Mouse (Mus musculus) heart, adult 8-10 months (tissue): ENCODE measurements around the gene Fbxo36. TPM values are rescaled to one million over a fixed set of nuclear protein-coding genes. Genes with fewer than 3 reads are reported as not detected.

Source experiments
- DNase-seq: peaks from one replicate; pipeline ENCODE4 v3.0.0; 2022; ENCODE audit warnings: low spot score
- total RNA-seq, 4 experiments: library from RNA; stranded (reverse); gene quantifications; 2 replicates each; pipeline ENCODE4 v1.2.4; 2022

Fbxo36 gene
- total RNA-seq, 4 experiments from 2014 or later: 1.3 to 3.0 (median 1.9) TPM

- no peak for DNase-seq
Observed at GRCm38 (mm10) chr1:84947390-84947789, 107.7 kb downstream of the Fbxo36 start.

Other genes starting within 250 kb of the Fbxo36 start
- gene Dner, start 143.6 kb upstream of the Fbxo36 start, total RNA-seq: under 1 TPM in 1 of 4 experiments, not detected in 3; 0.06 TPM
- 100 to 1,000 TPM; 190 to 227 (median 208) TPM for gene Trip12, start 675 bp downstream of the Fbxo36 start, total RNA-seq
- under 1 TPM in 3 of 4 experiments, not detected in 1; 0.09 to 0.20 (median 0.11) TPM for gene Slc16a14, start 95.3 kb downstream of the Fbxo36 start, total RNA-seq